In genomic region chr16:45476991-45477390, GRCm38 (mm10) we compare ENCODE assay signal across 22 mouse cellular contexts. TPM values are rescaled to one million over a fixed set of nuclear protein-coding genes. Genes with fewer than 3 reads are reported as not detected.
"Had no signal": no experiment of that assay in that cellular context is flagged by ENCODE, and none has a peak within 500 bp of the region (broad histone marks: within the 10 kb centered on the region; RNA-seq: fewer than 3 reads in every experiment).

No protein-coding gene starts in this region.

- H3K9ac ChIP-seq: limb, embryonic 13.5 days; liver, embryonic 15.5 days; lung, embryonic 15.5 days; midbrain, embryonic 12.5 days; neural tube, embryonic 12.5 days had no signal

- H3K36me3 ChIP-seq: limb, embryonic 13.5 days; liver, embryonic 15.5 days; lung, embryonic 15.5 days; midbrain, embryonic 12.5 days; neural tube, embryonic 12.5 days had no signal

- H3K9me3 ChIP-seq: limb, embryonic 13.5 days; liver, embryonic 15.5 days; lung, embryonic 15.5 days; megakaryocyte, embryonic 14.5 days; midbrain, embryonic 12.5 days; neural tube, embryonic 12.5 days had no signal

- H3K4me3 ChIP-seq: limb, embryonic 13.5 days; liver, embryonic 15.5 days; lung, embryonic 15.5 days; megakaryocyte, embryonic 14.5 days; midbrain, embryonic 12.5 days; neural tube, embryonic 12.5 days had no signal

- H3K4me1 ChIP-seq: limb, embryonic 13.5 days; liver, embryonic 15.5 days; lung, embryonic 15.5 days; megakaryocyte, embryonic 14.5 days; midbrain, embryonic 12.5 days; neural tube, embryonic 12.5 days had no signal

- DNase-seq: kidney, adult 11 months; kidney, adult 9 months; kidney, postnatal 36 days; layer of hippocampus, adult 9-11 months; layer of hippocampus, postnatal 36 days; thymus, adult 2 months; thymus, postnatal 25 days had no signal

- H3K27me3 ChIP-seq: limb, embryonic 13.5 days; liver, embryonic 15.5 days; lung, embryonic 15.5 days; megakaryocyte, embryonic 14.5 days; midbrain, embryonic 12.5 days; neural tube, embryonic 12.5 days had no signal

- H3K27ac ChIP-seq: kidney, postnatal 0 days; limb, embryonic 13.5 days; liver, embryonic 15.5 days; lung, embryonic 15.5 days; macrophage; midbrain, embryonic 12.5 days; neural tube, embryonic 12.5 days had no signal

- H3K4me2 ChIP-seq: limb, embryonic 13.5 days; liver, embryonic 11.5 days; liver, embryonic 15.5 days; lung, embryonic 15.5 days; midbrain, embryonic 12.5 days; neural tube, embryonic 12.5 days had no signal

RNA-seq across cellular contexts. Expression of gene Gm609, which starts 15.8 kb away (rescaled TPM):
- total RNA-seq: monocyte, adult 5-6 weeks had no signal
- polyA plus RNA-seq: limb, embryonic 13.5 days; liver, embryonic 15.5 days; lung, embryonic 15.5 days; macrophage; midbrain, embryonic 12.5 days; neural tube, embryonic 12.5 days had no signal

RNA-seq across cellular contexts. Expression of gene Gm17783, which starts 54.9 kb away (rescaled TPM):
- total RNA-seq: layer of hippocampus, adult 18-20 months; layer of hippocampus, postnatal 36 days; left cerebral cortex, adult 8-10 months; left cerebral cortex, postnatal 36 days; monocyte, adult 5-6 weeks; neutrophil, adult 5-6 weeks had no signal
- polyA plus RNA-seq: limb, embryonic 13.5 days; liver, embryonic 11.5 days; liver, embryonic 15.5 days; lung, embryonic 15.5 days; macrophage; midbrain, embryonic 12.5 days; neural tube, embryonic 12.5 days; thymus, adult 2 months; urinary bladder, adult 2 months had no signal

RNA-seq across cellular contexts. Expression of gene Slc9c1, which starts 58.1 kb away (rescaled TPM):
- total RNA-seq: layer of hippocampus, adult 18-20 months; layer of hippocampus, postnatal 36 days; left cerebral cortex, adult 8-10 months; left cerebral cortex, postnatal 36 days; monocyte, adult 5-6 weeks; neutrophil, adult 5-6 weeks had no signal
- polyA plus RNA-seq: kidney, postnatal 0 days; limb, embryonic 13.5 days; liver, embryonic 11.5 days; liver, embryonic 15.5 days; lung, embryonic 15.5 days; macrophage; midbrain, embryonic 12.5 days; neural tube, embryonic 12.5 days; urinary bladder, adult 2 months had no signal
